Mouse (Mus musculus) left cerebral cortex, postnatal 14 days (tissue): ENCODE measurements at regions not wholly inside any gene's neighbourhood (a gene's known extent, or its start where the extent isn't known, plus 50 kb on each side); places are given as distances from the start of the nearest gene placed in this dataset.

Source experiments
- DNase-seq, 2 experiments: peaks; one replicate each; pipeline ENCODE4 v3.0.0; 2021 to 2022; ENCODE audit warnings: low spot score in 2 of 2, mixed read lengths in 1 of 2
- intact Hi-C: fragments of 180-260 bp; cut with DNase I; formaldehyde crosslinking; loops from one replicate; pipeline ENCODE4 v1.15.1; 2025

DNA sequence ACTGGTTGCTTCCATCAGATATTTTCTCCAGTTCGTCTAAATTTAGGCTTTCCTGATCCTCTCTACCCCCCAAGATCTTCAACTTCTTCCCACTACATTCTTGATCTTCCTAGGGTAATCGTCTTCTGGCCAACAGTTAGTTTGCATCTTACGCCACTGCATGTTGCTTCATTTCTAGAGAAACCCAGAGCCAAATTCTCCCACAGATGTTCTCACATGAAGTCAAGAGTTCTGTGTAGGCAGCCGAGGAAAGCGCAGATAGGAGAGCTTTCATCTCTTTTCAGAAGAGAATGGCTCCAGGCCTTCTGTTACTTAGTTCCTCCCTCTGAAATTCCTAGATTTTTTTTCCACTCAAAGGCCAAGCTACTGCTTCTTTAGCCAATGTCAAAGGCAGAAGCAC, 179.9 kb downstream of the Fgf10 start:
- DNase-seq, result peak in 1 of 2 experiments; percentile 7
- intact Hi-C loops, result no loop called here

DNA sequence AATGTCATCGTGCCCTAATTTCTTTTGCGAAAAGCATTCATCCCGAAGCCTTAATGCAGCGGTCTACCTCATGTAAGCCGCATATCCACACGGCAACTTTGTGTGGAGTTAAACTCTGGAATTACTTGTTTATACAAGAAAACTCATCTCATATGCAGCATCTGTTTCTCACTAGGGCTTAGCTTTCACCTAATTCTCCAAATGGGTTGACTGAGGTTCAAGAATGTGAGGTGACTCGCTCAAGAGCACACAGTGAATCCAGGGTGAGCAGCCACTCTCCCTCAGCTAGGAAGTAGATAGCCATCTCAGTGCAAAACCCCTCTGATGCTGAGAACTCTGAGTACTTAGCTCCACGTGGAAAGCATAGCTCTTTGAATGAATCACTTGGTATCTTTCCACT, 181.1 kb downstream of the Fgf10 start:
- intact Hi-C loops, result no loop called here
- no peak for DNase-seq

DNA sequence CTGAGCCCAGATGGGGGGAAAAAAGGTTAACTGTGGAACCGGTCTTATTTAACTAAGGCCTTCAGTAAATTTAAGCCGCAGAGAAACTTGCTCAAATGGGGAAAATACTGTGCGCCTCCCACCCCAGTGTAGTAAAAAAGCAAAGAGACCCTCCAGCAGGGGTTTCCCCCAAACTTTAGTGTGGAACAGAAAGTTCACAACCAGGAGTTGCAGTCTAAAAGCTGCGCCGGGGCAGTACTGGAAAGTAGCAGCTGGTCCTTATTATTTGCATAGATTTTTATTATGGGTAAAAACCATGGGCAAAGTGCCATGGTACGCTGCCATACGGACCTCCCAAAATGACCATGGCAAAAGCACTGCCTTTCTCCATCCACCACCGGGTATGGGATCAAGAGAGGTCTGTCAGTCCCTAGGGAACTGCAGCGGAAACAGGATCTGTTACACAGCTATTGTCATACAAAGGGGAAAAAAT, 216.8 kb downstream of the Fgf10 start:
- intact Hi-C loops, result no loop called here
- DNase-seq, result no peak

DNA sequence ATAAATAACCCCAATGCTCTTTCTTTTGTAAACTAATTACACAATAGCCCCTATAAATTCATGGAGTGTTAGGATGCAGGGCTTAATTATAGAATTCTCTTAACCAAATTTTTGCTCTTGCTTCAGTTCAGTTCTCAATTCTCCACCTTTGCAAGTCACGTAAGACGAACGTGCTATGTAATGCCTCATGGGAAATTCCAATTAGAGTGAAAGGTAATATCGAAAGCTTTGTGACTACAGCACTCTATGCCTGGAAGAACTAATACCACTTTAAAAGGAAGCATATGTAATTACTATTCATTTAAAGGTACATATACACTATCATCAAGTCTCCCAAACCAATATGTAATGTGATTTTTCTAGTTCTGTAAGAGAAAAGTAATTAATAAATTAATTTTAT, 225.5 kb downstream of the Fgf10 start:
- intact Hi-C loops, result no loop called here
- no peak for DNase-seq

DNA sequence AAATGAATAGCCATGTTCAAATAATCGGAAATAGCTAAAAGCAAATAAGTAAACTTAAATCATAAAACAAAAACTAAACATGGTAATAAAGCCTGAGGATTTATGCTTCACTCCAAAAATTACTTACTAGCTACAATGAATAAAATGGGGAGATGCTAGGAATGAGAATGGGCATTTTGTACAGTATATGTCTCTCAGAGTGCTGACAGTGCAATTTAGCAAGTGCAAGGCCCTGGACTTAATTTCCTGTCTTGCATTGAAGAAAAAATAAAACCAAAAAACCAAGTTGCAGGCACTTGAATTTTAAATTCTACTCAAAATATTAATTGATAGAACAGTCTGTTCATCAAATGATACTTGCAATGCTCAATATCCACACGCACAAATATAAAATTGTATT, 232.4 kb downstream of the Fgf10 start:
- no peak for DNase-seq
- intact Hi-C loops, result no loop called here

DNA sequence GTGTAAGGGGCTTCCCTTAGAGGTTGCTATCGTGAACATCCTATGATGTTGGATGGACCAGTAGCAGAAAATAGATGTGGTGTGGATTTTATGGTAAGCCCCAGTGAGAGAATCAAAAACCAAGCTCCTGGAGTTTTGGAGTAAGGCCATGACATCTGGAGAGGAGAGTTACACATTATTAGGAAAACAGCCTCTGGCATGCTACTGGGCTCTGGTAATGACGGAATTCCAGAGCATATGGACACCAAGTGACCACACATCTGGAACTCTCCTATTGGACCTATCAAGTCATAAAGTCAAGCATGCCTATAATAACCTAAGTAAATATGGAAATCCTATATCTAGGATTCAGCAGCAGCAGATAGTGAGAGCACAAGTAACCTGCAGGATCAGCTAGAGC, 240.8 kb downstream of the Fgf10 start:
- no peak for DNase-seq
- intact Hi-C loops, result no loop called here

DNA sequence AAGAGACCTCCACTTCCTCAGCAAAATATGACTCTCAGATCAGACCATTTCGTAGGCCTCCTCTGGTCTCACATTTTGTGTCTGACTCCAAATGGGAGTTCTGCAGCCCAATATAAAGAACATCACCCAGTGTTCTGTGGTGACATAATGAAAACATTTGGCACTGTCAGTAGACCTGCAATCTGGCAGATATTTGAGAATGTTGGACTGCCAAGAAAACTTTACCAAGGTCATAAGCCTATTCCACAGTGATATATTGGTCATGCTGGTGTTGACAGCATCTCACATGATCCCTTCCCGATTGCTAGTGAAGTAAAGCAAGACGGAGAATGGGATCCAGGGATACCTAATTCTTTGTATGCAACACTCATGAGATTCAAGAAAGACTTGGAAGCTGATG, 271.2 kb downstream of the Fgf10 start:
- no peak for DNase-seq
- intact Hi-C loops, result no loop called here

DNA sequence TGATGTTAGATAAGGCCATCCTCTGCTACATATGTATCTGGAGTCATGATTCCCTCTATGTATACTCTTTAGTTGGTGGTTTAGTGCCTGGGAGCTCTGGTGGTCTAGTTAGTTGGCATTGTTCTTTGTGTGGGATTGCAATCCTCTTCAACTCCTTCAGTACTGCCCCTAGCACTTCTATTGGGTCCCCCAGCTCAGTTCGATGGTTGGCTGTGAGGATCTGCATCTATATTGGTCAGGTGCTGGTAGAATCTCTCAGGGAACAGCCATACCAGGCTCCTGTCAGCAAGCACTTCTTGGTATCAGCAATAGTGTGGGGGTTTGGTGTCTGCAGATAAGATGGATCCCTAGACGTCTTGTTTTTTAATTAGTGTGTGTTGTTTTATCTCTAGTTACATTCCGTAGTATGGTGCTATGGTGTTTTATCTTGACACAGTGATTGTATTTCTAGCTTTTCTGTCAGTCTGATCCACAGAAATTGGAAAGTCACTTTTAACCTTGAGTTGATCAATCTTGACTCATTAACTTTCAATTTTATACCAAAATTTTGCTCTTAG, 296.6 kb downstream of the Fgf10 start:
- DNase-seq, result no peak

DNA sequence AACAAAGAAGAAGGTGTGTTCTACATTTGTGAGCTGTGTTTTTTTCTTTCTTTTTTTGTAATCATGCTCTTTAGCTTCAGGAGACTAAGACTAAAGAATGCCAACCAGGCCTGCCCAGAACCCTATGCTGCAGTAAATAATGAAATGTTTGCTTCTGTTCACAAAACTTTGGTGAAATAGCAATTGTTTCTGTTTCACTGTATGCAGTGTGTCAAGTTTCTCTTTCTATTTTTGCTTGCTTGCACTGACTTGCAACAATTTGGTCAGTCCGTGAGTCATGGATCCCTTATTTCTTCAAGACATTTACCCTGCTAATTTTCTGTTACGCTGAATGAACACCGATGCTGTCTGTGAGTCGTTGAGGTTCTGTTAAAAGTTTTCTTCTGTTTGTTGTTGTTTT, 298.1 kb downstream of the Fgf10 start:
- intact Hi-C loops, result no loop called here

More for the DNA sequence above, 296.6 kb downstream of the Fgf10 start:
- intact Hi-C loops, result no loop called here

DNA sequence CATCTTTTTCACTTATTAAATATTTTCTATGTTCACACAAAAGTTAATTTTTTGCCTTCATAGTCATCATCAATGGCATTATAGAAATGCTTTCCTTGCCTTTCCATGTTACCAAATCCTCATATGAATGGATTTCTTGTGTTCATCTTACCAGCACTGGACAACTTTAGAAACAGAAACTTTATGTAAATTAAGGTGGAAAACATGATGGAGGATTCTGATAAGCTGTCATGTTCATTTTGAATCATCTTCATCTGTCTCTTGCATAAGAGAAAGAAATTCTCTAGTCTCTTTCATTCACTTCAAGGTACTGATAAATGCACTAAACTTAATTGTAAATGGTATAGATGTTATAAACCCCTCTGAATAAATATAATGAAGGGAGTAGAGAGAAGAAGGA, 305.4 kb downstream of the Fgf10 start:
- no peak for DNase-seq
- intact Hi-C loops, result no loop called here

More for the DNA sequence above, 298.1 kb downstream of the Fgf10 start:
- no peak for DNase-seq

DNA sequence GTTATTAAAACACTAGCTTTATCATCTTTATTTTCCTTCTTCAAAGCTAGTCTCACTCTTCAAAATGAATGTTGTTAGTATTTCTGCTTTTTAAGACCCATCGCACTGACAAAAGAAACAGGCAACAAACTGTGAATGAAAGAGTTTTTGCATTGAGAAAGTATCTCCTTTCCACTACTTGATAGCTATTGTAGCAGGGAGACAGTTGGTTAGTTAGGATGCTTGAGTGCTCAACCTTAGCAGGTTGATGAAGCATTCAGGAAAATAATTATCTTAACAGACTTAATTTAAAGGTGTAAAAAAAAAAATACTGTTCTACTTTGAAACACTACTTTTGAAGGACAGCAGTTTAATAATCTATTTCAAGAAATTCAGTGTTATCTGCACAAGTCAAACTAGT, 305.9 kb downstream of the Fgf10 start:
- intact Hi-C loops, result no loop called here
- DNase-seq, result no peak

DNA sequence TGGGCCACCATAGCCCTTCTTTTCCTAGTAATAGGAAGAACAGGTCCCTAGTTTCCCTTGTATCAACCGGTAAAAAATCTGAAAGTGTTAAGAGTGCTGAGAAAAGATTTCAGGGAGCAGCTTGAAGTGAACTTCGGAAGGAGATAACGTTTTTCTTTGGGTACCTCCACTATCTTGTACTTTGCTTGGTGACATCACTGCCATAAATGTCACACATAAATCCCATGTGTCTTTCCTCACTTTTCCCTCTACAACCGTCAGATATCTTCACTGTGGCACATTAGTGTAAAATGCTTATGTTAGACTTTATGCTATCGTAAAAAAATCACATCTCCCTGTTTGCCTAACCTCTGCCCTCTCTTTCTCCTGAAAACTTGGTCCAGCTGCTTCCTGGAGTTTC, 309.9 kb downstream of the Fgf10 start:
- intact Hi-C loops, result no loop called here
- DNase-seq, result no peak

DNA sequence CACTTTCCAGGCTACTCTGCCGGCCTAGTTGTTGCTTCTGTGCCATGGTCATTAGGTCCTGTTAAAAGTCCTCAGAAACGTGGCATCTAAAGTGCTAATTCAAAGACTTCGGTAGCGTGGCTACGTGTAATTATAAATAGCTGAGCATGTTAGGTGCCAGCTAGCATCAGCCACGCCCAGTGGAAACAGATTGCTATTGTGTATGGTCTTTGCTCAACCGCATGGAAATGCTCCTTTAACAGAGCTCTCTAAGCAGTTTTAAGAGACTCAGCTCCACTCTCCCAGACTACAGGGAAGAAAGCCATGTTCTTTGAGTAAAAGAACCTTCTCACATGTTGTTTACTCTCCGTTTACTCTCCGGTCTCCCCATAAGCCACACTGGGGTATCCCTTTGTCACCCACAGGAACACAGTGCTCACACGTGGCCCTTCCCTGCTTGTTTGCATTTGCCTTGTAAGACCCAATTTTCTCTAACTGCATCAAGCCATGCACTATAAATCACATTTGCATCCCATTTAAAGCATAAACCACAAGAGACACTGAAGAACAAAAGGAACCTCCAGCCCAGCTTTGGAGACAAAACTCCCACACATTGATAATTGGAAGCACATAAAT, 311.7 kb downstream of the Fgf10 start:
- intact Hi-C loops, result no loop called here
- DNase-seq, result no peak

DNA sequence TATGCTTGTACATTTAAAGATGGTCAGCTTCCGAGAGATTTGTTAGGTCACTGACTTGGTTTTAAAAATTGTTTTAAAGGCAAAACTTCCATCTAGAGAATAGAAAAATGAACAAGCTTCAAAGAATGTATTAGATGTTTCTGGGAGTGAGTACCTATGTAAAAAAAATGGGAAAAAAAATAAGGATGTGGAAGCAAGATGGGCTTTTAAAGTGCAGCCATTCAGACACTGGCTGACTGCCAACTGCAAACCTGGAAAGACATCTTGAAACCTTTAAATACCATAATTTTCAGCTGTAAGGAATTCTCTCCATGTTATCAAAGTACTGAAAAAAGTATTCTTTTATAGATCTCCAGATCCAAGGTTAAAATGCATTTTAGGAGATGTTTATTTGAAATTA, 315.7 kb downstream of the Fgf10 start:
- intact Hi-C loops, result no loop called here
- no peak for DNase-seq

DNA sequence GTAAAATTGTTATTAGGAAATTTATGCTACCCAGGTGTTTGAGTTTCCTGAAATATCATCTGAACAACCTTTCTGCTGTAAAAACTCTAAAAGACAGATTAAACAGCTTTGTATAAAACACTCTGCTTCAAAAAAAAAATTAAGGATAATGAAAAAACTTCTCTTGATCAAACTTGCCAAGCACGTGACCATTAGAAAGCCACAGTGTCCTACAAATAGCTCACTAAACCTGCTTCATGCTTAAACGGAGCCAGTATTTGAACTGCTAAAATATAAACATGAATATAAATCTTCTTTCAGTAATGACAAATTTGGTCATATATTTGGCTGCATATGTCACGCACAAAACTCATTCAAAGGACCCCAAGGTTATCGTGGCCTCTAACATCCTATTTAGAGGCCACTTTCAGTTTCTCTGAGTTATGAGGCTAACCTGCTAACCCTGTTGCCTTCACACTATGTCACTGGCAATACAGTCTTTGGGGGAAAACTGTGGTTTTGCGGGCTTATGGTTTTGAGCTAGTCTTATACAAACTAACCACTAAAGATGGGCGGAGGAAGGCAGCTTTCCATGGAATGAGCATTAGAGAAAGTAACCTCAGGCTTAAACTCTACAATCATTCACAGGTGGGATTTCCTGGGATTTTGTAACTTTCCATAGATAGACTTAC, 355.8 kb downstream of the Fgf10 start:
- DNase-seq, result no peak
- intact Hi-C loops, result no loop called here

DNA sequence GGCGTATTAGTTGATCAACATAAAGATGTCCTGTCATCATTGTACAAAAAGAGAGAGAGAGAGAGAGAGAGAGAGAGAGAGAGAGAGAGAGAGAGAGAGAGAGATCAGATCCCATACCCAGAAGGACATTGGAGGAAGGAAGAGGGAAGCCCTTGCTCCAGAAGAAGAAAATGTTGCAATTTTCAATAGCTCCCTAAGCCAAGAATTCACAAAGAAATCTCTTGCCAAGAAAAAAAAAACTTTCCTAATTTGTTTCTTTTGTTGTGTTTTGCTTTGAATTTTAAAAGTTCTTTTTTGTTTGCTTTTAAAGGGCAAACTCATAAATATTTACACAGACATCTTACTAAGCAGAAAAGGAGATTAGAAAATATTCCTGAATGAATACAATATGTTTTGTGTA, 370.0 kb downstream of the Fgf10 start:
- intact Hi-C loops, result no loop called here

DNA sequence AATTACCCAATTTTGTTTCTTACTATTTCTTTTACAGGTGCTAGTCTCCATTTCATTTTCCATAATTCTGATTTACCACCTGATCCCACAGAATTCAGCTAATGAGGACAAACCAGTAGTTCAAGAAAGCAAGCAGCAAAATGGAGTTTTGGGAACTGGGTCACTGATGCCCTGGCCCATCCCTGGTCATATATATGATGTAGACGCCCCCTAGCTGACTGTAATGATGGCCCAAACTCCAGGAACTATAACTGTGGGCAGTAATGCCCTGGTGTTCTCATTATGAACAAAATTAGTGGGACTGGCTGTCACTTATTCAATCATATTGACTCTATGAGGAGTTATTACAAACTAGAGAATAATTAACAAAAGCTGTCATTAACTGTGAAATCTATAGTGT, 375.5 kb downstream of the Fgf10 start:
- no peak for DNase-seq
- intact Hi-C loops, result no loop called here

More for the DNA sequence above, 370.0 kb downstream of the Fgf10 start:
- DNase-seq, result no peak

DNA sequence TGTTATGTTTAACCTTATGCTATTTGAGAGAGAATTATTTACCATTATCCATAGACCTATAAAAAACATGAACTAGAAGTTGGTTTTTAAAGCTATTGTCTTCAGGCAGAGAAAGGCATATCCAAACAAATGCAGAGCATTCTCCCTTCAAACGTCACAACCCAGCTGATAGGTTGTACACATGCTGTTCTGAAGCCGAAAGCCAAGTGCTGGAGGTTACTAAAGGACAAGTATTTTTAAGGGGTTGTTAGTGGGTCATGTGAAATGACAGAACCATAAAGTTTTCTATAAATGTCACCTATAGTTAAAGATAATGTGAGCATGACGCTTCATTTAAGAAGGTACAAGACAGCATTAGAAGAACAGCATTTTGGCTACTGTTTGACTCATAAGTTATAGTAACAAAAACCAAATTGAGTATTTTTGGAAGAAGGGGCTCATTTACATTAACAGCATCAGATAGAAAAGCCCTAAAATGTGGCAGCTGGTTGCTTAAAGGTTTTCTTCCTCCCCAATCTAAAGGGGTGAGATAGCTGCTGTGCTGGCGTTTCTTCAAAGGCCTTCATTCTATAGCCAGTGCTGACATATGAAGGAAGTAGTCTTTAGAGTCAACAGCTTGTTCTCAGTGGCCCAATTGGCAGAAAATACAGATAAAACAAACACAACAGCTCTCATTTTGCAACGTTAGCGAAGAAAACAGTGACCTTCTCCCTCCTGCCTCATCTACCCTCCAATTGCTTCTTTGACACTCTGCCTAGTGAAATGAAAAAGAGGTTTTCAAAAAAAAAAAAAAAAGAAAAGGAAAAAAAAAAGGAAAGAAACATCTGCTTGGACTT, 359.4 kb upstream of the Paip1 start:
- no peak for DNase-seq
- intact Hi-C loops, result no loop called here

DNA sequence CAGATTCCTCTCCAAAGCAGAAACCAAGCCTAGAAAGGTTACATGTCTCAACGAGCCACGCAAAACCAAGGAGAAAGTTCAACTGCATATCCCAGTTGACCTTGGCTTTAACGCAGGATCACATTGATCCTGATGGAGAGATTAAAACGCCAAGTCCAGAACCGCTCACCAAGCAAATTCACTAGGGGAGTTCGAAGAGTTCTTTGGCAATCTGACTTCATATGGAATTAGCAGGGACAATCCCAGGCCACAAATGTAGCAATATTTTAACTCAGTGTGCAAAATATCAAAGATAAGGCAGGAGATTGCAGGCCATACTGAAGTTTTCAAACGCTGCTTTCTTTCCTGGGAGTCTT, 358.8 kb upstream of the Paip1 start:
- DNase-seq, result no peak
- intact Hi-C loops, result no loop called here

DNA sequence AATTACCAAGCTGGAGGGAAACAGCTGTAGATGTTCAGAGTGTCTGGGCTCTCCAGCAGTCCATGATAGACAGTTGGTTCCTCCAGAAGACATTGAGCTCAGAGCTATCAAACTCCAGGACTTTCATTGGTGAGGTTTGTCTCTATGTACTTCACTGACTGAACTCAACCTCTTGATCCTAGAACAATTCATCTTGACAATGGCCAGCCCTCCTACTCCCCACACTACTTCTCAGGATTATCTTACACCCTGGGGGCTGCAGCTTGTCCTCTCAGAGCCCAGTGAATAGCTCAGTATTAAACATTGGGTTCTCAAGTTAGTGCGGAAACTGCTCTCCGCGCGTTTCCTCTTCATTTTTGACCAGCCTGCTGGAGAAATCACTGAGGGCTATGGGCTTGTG, 349.2 kb upstream of the Paip1 start:
- intact Hi-C loops, result no loop called here
- no peak for DNase-seq
